Mouse (Mus musculus) kidney, embryonic 14.5 days (tissue): ENCODE results near the gene Slc22a13. TPM values are rescaled to one million over a fixed set of nuclear protein-coding genes. Genes with fewer than 3 reads are reported as not detected.
"Not testable (repeated sequence)": the region's sequence is repeated elsewhere in the genome, so short reads cannot be mapped to it uniquely, and the experiment has no call there.

Experiments
- ATAC-seq: fragments of 200-750 bp; cut with Nextera tagmentation; 2 replicates; pipeline ENCODE4 v1.8.0; 2017; ENCODE audit warnings: moderate number of reproducible peaks, mild to moderate bottlenecking, moderate TSS enrichment, moderate library complexity; ENCODE audit not compliant: low FRiP score, low TSS enrichment
- H3K27ac ChIP-seq: fragments of 300-500 bp; sonication (generic); 2 replicates; pipeline ENCODE4 v1.5.1; 2014; ENCODE audit warnings: low read depth, mild to moderate bottlenecking, low read length, moderate library complexity, mixed read lengths
- H3K27me3 ChIP-seq: fragments of 300-500 bp; sonication (generic); 2 replicates; pipeline ENCODE4 v1.6.1; 2014; ENCODE audit warnings: mild to moderate bottlenecking, low read length; ENCODE audit not compliant: control insufficient read depth, insufficient read depth
- H3K36me3 ChIP-seq: fragments of 300-500 bp; sonication (generic); 2 replicates; pipeline ENCODE4 v1.6.1; 2014; ENCODE audit warnings: low read length, mixed read lengths; ENCODE audit not compliant: control insufficient read depth, insufficient read depth
- H3K4me1 ChIP-seq: fragments of 300-500 bp; sonication (generic); 2 replicates; pipeline ENCODE4 v1.6.1; 2014; ENCODE audit warnings: low read length, mixed read lengths; ENCODE audit not compliant: control insufficient read depth, insufficient read depth
- H3K4me2 ChIP-seq: fragments of 300-500 bp; sonication (generic); replicated peaks from 2 replicates; pipeline ENCODE4 v1.6.1; 2014; ENCODE audit warnings: low read depth, mild to moderate bottlenecking, low read length
- H3K4me3 ChIP-seq: fragments of 300-500 bp; sonication (generic); 2 replicates; pipeline ENCODE4 v1.5.1; 2014; ENCODE audit warnings: mild to moderate bottlenecking, low read length
- H3K9ac ChIP-seq: fragments of 300-500 bp; sonication (generic); 2 replicates; pipeline ENCODE4 v1.6.1; 2014; ENCODE audit warnings: low read depth, mild to moderate bottlenecking, low read length, moderate library complexity
- H3K9me3 ChIP-seq: fragments of 300-500 bp; sonication (generic); 2 replicates; pipeline ENCODE4 v1.6.1; 2016; ENCODE audit warnings: low read length; ENCODE audit not compliant: control insufficient read depth
- WGBS: fragments of 180-500 bp; shearing (Covaris S2); extraction: QIAGEN DNeasy Blood & Tissue Kit; methylation state at CpG from one replicate; pipeline ENCODE4 v1.1.7; 2014; 5-methylcytosine and 5-hydroxymethylcytosine counted together
- polyA plus RNA-seq: library from polyadenylated mRNA; unstranded; fragments of >200 nt; fragmentation: Nextera tagmentation; extraction: Ambion mirVana; gene quantifications from 2 replicates; pipeline ENCODE4 v1.2.1, GENCODE M21; 2014

Slc22a13 gene
- polyA plus RNA-seq, 1 experiment from 2014 or later = 0.93 TPM

GRCm38 (mm10) chr9:119240286-119240997, 31.5 kb upstream of the Slc22a13 start:
- Histone ChIP-seq H3K36me3 (peaks cover 31% of the 10 kb centered on the region; the same call in 1 of the 2 replicates), H3K4me2 (no peak overlapping the region), H3K9me3 (no peaks in the 10 kb centered on the region), H3K4me1 (no peaks in the 10 kb centered on the region), H3K27me3 (no peaks in the 10 kb centered on the region), H3K9ac (no peak overlapping the region), H3K4me3 (no peak overlapping the region), H3K27ac (no peak overlapping the region)
- no peak for ATAC-seq
- WGBS = 76% methylated on average over 10 of the region's 10 CpGs

DNA sequence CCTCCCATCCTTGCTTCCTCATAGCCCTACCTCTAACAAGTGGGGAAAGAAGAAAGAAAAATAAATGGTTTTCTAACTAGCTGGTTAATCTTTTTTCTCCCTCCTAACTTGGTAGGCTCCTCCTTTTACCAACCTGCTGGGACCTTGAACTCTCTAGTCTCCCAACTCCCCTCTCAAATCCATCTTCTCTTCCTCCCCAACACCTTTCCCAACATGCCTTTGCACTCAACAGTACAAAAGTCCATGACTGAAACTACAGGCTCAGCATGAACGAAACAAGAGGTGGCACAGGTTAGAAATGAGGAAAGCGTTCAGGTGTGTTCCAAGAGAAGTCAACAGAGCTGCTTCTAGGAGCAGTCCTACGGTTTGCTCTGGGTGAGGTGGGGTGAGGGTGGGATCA, 30.4 kb upstream of the Slc22a13 start:
- Histone ChIP-seq H3K4me1 (no peaks in the 10 kb centered on the region), H3K27ac (no peak overlapping the region), H3K4me3 (no peak overlapping the region), H3K9me3 (no peaks in the 10 kb centered on the region), H3K36me3 (peaks cover 25% of the 10 kb centered on the region; the same call in 1 of the 2 replicates), H3K9ac (no peak overlapping the region), H3K4me2 (no peak overlapping the region), H3K27me3 (no peaks in the 10 kb centered on the region)
- WGBS = 98% methylated on average over 3 of the region's 3 CpGs
- no peak for ATAC-seq

GRCm38 (mm10) chr9:119238796-119239195, 29.9 kb upstream of the Slc22a13 start:
- no peak overlapping the region for H3K9ac ChIP-seq
- H3K27ac ChIP-seq = no peak overlapping the region
- no peak for ATAC-seq
- H3K4me2 ChIP-seq = no peak overlapping the region
- H3K36me3 ChIP-seq = peaks cover 25% of the 10 kb centered on the region; the same call in 1 of the 2 replicates
- H3K9me3 ChIP-seq = no peaks in the 10 kb centered on the region
- no peak overlapping the region for H3K4me3 ChIP-seq
- 85% methylated on average over 4 of the region's 4 CpGs for WGBS
- no peaks in the 10 kb centered on the region for H3K4me1 ChIP-seq
- H3K27me3 ChIP-seq = no peaks in the 10 kb centered on the region

GRCm38 (mm10) chr9:119231552-119231951, 22.7 kb upstream of the Slc22a13 start:
- 88% methylated on average over 7 of the region's 7 CpGs for WGBS
- Histone ChIP-seq H3K27ac (no peak overlapping the region), H3K9me3 (no peaks in the 10 kb centered on the region), H3K4me3 (no peak overlapping the region), H3K4me1 (no peaks in the 10 kb centered on the region), H3K36me3 (no peaks in the 10 kb centered on the region), H3K27me3 (no peaks in the 10 kb centered on the region), H3K9ac (no peak overlapping the region), H3K4me2 (no peak overlapping the region)
- ATAC-seq = no peak

GRCm38 (mm10) chr9:119230829-119231228, 21.9 kb upstream of the Slc22a13 start:
- 80% methylated on average over 2 of the region's 2 CpGs for WGBS

GRCm38 (mm10) chr9:119220249-119220648, 11.4 kb upstream of the Slc22a13 start:
- Histone ChIP-seq H3K9ac (no peak overlapping the region), H3K27me3 (no peaks in the 10 kb centered on the region), H3K4me3 (no peak overlapping the region), H3K4me1 (no peaks in the 10 kb centered on the region), H3K9me3 (peaks cover 4% of the 10 kb centered on the region; the same call in 1 of the 2 replicates), H3K36me3 (no peaks in the 10 kb centered on the region; the same call in 1 of the 2 replicates), H3K27ac (no peak overlapping the region), H3K4me2 (no peak overlapping the region)
- no peak for ATAC-seq
- 86% methylated on average over 4 of the region's 4 CpGs for WGBS

More at GRCm38 (mm10) chr9:119230829-119231228, 21.9 kb upstream of the Slc22a13 start:
- ATAC-seq = no peak
- Histone ChIP-seq H3K4me2 (no peak overlapping the region), H3K9me3 (no peaks in the 10 kb centered on the region), H3K4me3 (no peak overlapping the region), H3K27ac (no peak overlapping the region), H3K4me1 (no peaks in the 10 kb centered on the region), H3K27me3 (no peaks in the 10 kb centered on the region), H3K36me3 (no peaks in the 10 kb centered on the region; the same call in 1 of the 2 replicates), H3K9ac (no peak overlapping the region)

GRCm38 (mm10) chr9:119219667-119220066, 10.8 kb upstream of the Slc22a13 start:
- no peak overlapping the region for H3K9ac ChIP-seq
- 80% methylated on average over 2 of the region's 2 CpGs for WGBS
- peaks cover 4% of the 10 kb centered on the region; the same call in 1 of the 2 replicates for H3K9me3 ChIP-seq
- H3K36me3 ChIP-seq = no peaks in the 10 kb centered on the region
- no peak overlapping the region for H3K27ac ChIP-seq
- no peak overlapping the region for H3K4me3 ChIP-seq
- no peaks in the 10 kb centered on the region for H3K4me1 ChIP-seq
- H3K27me3 ChIP-seq = no peaks in the 10 kb centered on the region
- no peak overlapping the region for H3K4me2 ChIP-seq
- no peak for ATAC-seq

- ATAC-seq, H3K9me3 ChIP-seq, H3K9ac ChIP-seq, H3K36me3 ChIP-seq, H3K4me3 ChIP-seq, H3K27me3 ChIP-seq, H3K4me1 ChIP-seq, H3K27ac ChIP-seq, H3K4me2 ChIP-seq: not testable (repeated sequence)
- 76% methylated on average over 2 of the region's 2 CpGs for WGBS
Measured at GRCm38 (mm10) chr9:119215341-119215740, 6.4 kb upstream of the Slc22a13 start.

DNA sequence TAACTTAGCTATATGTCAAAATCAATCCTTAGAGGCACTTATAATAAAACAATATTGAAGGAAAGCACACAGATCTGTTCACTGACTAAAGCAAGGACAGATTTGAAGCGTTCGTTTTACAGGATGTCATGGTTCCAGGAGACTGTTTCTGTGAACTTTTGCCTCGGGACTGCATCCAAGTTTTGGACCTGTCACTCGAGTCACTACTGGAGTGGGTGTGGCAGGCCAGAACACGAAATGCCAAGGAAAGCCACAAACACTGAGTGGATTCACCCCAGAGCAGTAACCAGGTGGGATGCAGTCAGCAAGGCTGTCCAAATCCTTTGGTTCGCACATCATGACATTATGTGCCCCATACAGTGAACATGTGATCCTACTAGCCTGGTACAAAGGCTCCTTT, 5.7 kb upstream of the Slc22a13 start:
- H3K36me3 ChIP-seq = no peaks in the 10 kb centered on the region
- H3K4me1 ChIP-seq = no peaks in the 10 kb centered on the region
- no peaks in the 10 kb centered on the region for H3K27me3 ChIP-seq
- ATAC-seq = no peak
- peaks cover 4% of the 10 kb centered on the region; the same call in 1 of the 2 replicates for H3K9me3 ChIP-seq
- no peak overlapping the region for H3K4me2 ChIP-seq
- H3K4me3 ChIP-seq = no peak overlapping the region
- WGBS = 88% methylated on average over 6 of the region's 6 CpGs
- no peak overlapping the region for H3K9ac ChIP-seq
- no peak overlapping the region for H3K27ac ChIP-seq
